Mouse (Mus musculus) MEL (cell line): Measurements from ENCODE around the gene Rbbp6. TPM values are rescaled to one million over a fixed set of nuclear protein-coding genes. Genes with fewer than 3 reads are reported as not detected.

ENCODE experiments used
- DNase-seq: peaks from one replicate; pipeline ENCODE4 v3.0.0; 2011; ENCODE audit warnings: low read depth, low spot score
- H3K27ac ChIP-seq: 2 replicates; pipeline ENCODE4 v1.5.1; 2012; ENCODE audit warnings: low read depth, mild to moderate bottlenecking, control low read depth, low read length, moderate library complexity; ENCODE audit not compliant: control insufficient read depth
- H3K27me3 ChIP-seq, 2 experiments: fragments of 150-350 bp in 1 of 2; sonication (generic) in 1 of 2; 2 replicates each; pipeline ENCODE4 v1.6.1; 2012; ENCODE audit warnings: low read length in 2 of 2, mild to moderate bottlenecking in 2 of 2, improper control_type of control experiment in 1 of 2, moderate library complexity in 1 of 2; ENCODE audit not compliant: insufficient read depth in 2 of 2, control insufficient read depth in 1 of 2
- H3K36me3 ChIP-seq, 2 experiments: 2 replicates each; pipeline ENCODE4 v1.6.1; 2012 to 2014; ENCODE audit warnings: low read length in 2 of 2, improper control_type of control experiment in 1 of 2, inconsistent platforms in 1 of 2, mild to moderate bottlenecking in 1 of 2; ENCODE audit not compliant: insufficient read depth in 2 of 2, control insufficient read depth in 1 of 2
- H3K4me1 ChIP-seq, 2 experiments: fragments of 150-350 bp in 1 of 2; sonication (generic) in 1 of 2; 2 replicates each; pipeline ENCODE4 v1.6.1; 2012; ENCODE audit warnings: low read length in 2 of 2, improper control_type of control experiment in 1 of 2, mild to moderate bottlenecking in 1 of 2; ENCODE audit not compliant: insufficient read depth in 2 of 2, control insufficient read depth in 1 of 2
- H3K4me3 ChIP-seq, 2 experiments: fragments of 150-350 bp in 1 of 2; sonication (generic) in 1 of 2; 2 replicates each; pipeline ENCODE4 v1.5.1; 2012; ENCODE audit warnings: low read depth in 2 of 2, low read length in 2 of 2, mild to moderate bottlenecking in 2 of 2, moderate library complexity in 2 of 2, control low read depth in 1 of 2, improper control_type of control experiment in 1 of 2; ENCODE audit not compliant: control insufficient read depth in 1 of 2, insufficient read depth in 1 of 2
- H3K79me2 ChIP-seq: 2 replicates; pipeline ENCODE4 v1.6.1; 2012; ENCODE audit warnings: mild to moderate bottlenecking, low read length, moderate library complexity; ENCODE audit not compliant: control insufficient read depth, poor library complexity, insufficient read depth
- H3K9ac ChIP-seq: 2 replicates; pipeline ENCODE4 v1.6.1; 2012; ENCODE audit warnings: low read depth, mild to moderate bottlenecking, control low read depth, low read length, moderate library complexity; ENCODE audit not compliant: control insufficient read depth, poor library complexity, severe bottlenecking
- H3K9me3 ChIP-seq: fragments of 150-350 bp; sonication (generic); replicated peaks from 2 replicates; pipeline ENCODE4 v1.6.1; 2012; ENCODE audit warnings: mild to moderate bottlenecking, low read length, improper control_type of control experiment, moderate library complexity; ENCODE audit not compliant: insufficient read depth
- BHLHE40 ChIP-seq: IDR thresholded peaks from 2 replicates; pipeline ENCODE4 v1.6.1; 2012; ENCODE audit warnings: low read depth, mild to moderate bottlenecking, inconsistent platforms, low read length, improper control_type of control experiment, borderline replicate concordance
- CHD1 ChIP-seq: IDR thresholded peaks from 2 replicates; pipeline ENCODE4 v1.6.1; 2012; ENCODE audit warnings: low read depth, mild to moderate bottlenecking, inconsistent platforms, low read length, improper control_type of control experiment
- CTCF ChIP-seq, 3 experiments: IDR thresholded peaks in 2 of 3; conservative IDR thresholded peaks in 1 of 3; 2 replicates each; pipeline ENCODE4 v1.5.1; 2011 to 2012; ENCODE audit warnings: low read length in 3 of 3, low read depth in 2 of 3, mild to moderate bottlenecking in 2 of 3, improper control_type of control experiment in 1 of 3, inconsistent platforms in 1 of 3, mixed read lengths in 1 of 3, moderate library complexity in 1 of 3; ENCODE audit not compliant: control insufficient read depth in 1 of 3, insufficient read depth in 1 of 3, poor library complexity in 1 of 3, severe bottlenecking in 1 of 3
- ELF1 ChIP-seq: IDR thresholded peaks from 2 replicates; pipeline ENCODE4 v1.6.1; 2014; ENCODE audit warnings: low read depth, mild to moderate bottlenecking, inconsistent platforms, low read length, improper control_type of control experiment, moderate library complexity
- EP300 ChIP-seq, 2 experiments: IDR thresholded peaks; 2 replicates each; pipeline ENCODE4 v1.6.1; 2011; ENCODE audit warnings: improper control_type of control experiment in 2 of 2, low read length in 2 of 2, low read depth in 1 of 2, mild to moderate bottlenecking in 1 of 2
- MEF2A ChIP-seq: IDR thresholded peaks from 2 replicates; pipeline ENCODE4 v1.6.1; 2014; ENCODE audit warnings: low read depth, mild to moderate bottlenecking, inconsistent platforms, low read length, improper control_type of control experiment; ENCODE audit not compliant: poor library complexity, insufficient replicate concordance, severe bottlenecking; ENCODE audit errors: extremely low read depth
- MYB ChIP-seq: IDR thresholded peaks from 2 replicates; pipeline ENCODE4 v1.6.1; 2011; ENCODE audit warnings: mild to moderate bottlenecking, low read depth, low read length, improper control_type of control experiment
- NELFE ChIP-seq: IDR thresholded peaks from 2 replicates; pipeline ENCODE4 v1.6.1; 2011; ENCODE audit warnings: low read depth, low read length, improper control_type of control experiment
- POLR2A ChIP-seq, 2 experiments: IDR thresholded peaks; 2 replicates each; pipeline ENCODE4 v1.6.1; 2011 to 2012; ENCODE audit warnings: low read length in 2 of 2, mild to moderate bottlenecking in 2 of 2, control low read depth in 1 of 2, improper control_type of control experiment in 1 of 2, low read depth in 1 of 2, moderate library complexity in 1 of 2; ENCODE audit not compliant: control insufficient read depth in 1 of 2, insufficient read depth in 1 of 2, poor library complexity in 1 of 2
- SIN3A ChIP-seq: IDR thresholded peaks from 2 replicates; pipeline ENCODE4 v1.6.1; 2012; ENCODE audit warnings: low read length, improper control_type of control experiment, inconsistent platforms
- SMC3 ChIP-seq: IDR thresholded peaks from 2 replicates; pipeline ENCODE4 v1.6.1; 2011; ENCODE audit warnings: low read depth, low read length, improper control_type of control experiment
- USF1 ChIP-seq: IDR thresholded peaks from 2 replicates; pipeline ENCODE4 v1.6.1; 2014; ENCODE audit warnings: low read depth, mild to moderate bottlenecking, inconsistent platforms, low read length, improper control_type of control experiment, moderate library complexity
- USF2 ChIP-seq, 2 experiments: IDR thresholded peaks; 2 replicates each; pipeline ENCODE4 v1.6.1; 2011 to 2012; ENCODE audit warnings: improper control_type of control experiment in 2 of 2, low read length in 2 of 2, borderline replicate concordance in 1 of 2, inconsistent platforms in 1 of 2, low read depth in 1 of 2, mild to moderate bottlenecking in 1 of 2; ENCODE audit not compliant: insufficient read depth in 1 of 2
- ZMIZ1 ChIP-seq: IDR thresholded peaks from 2 replicates; pipeline ENCODE4 v1.6.1; 2012; ENCODE audit warnings: low read depth, mild to moderate bottlenecking, inconsistent platforms, low read length, improper control_type of control experiment, moderate library complexity
- ZNF384 ChIP-seq: IDR thresholded peaks from 2 replicates; pipeline ENCODE4 v1.6.1; 2012; ENCODE audit warnings: low read depth, mild to moderate bottlenecking, inconsistent platforms, low read length, improper control_type of control experiment
- polyA plus RNA-seq, 2 experiments: library from polyadenylated mRNA; stranded (reverse) in 1 of 2; unstranded in 1 of 2; fragments of >175 nt in 1 of 2; fragments of >200 nt in 1 of 2; gene quantifications; 2 replicates each; pipeline versions ENCODE4 v1.2.1 to v1.2.4; 2012; ENCODE audit warnings: low replicate concordance in 2 of 2, low read depth in 1 of 2; ENCODE audit not compliant: insufficient read length in 2 of 2, insufficient read depth in 1 of 2, missing spikeins in 1 of 2
- total RNA-seq: library from RNA; depleted of rRNA; stranded (reverse); fragments of 300-350 nt; gene quantifications from 2 replicates; pipeline ENCODE4 v1.2.3, GENCODE M21; 2012

The Rbbp6 gene
- total and polyA plus RNA-seq, 3 experiments: 22.7 to 70.6 TPM; not detected in 1

- no peak for DNase-seq
- Histone ChIP-seq H3K79me2 (no peaks in the 10 kb centered on the region), H3K27me3 (no peaks in the 10 kb centered on the region), H3K4me1 (peaks cover 0 to 5% of the 10 kb centered on the region in 2 experiments; a peak in 3 of 4 replicates), H3K4me3 (no peak overlapping the region), H3K27ac (no peak overlapping the region), H3K9ac (no peak overlapping the region), H3K9me3 (no peaks in the 10 kb centered on the region), H3K36me3 (peaks cover 0 to 8% of the 10 kb centered on the region in 2 experiments; a peak in 2 of 4 replicates)
- TF ChIP-seq MYB (no peak), SIN3A (no peak), CHD1 (no peak), ZNF384 (peak; percentile 68; the same call in 1 of the 2 replicates), POLR2A (IDR thresholded peaks at IDR 0.05; ENCODE audit: control insufficient read depth in 1 of 2, insufficient read depth in 1 of 2, low read depth in 1 of 2, low read length in 2 of 2, poor library complexity in 1 of 2) (no peak), ELF1 (no peak), USF1 (no peak), NELFE (no peak), CTCF (IDR thresholded peaks at IDR 0.05 in 2 of 3, conservative IDR thresholded peaks at IDR 0.05 in 1 of 3; ENCODE audit: control insufficient read depth in 1 of 3, insufficient read depth in 1 of 3, low read depth in 2 of 3, low read length in 3 of 3, poor library complexity in 1 of 3, severe bottlenecking in 1 of 3) (peak in 1 of 3 experiments; percentile 15; a peak in 2 of 6 replicates), SMC3 (0 out of 2 replicates have a peak, but pooled peaks have one; percentile 8)
Measured at GRCm38 (mm10) chr7:122936626-122937025, 28.9 kb upstream of the Rbbp6 start.

- peaks cover 0 to 5% of the 10 kb centered on the region in 2 experiments; a peak in 2 of 4 replicates for H3K4me1 ChIP-seq
- H3K79me2 ChIP-seq: no peaks in the 10 kb centered on the region
- no peaks in the 10 kb centered on the region for H3K9me3 ChIP-seq
- no peak for DNase-seq
- peaks cover 0 to 5% of the 10 kb centered on the region in 2 experiments; a peak in 1 of 4 replicates for H3K36me3 ChIP-seq
- no peaks in the 10 kb centered on the region for H3K27me3 ChIP-seq
- H3K4me3 ChIP-seq: no peak overlapping the region
- no peak overlapping the region for H3K27ac ChIP-seq
- no peak for TF ChIP-seq MYB
- H3K9ac ChIP-seq: no peak overlapping the region
Measured at GRCm38 (mm10) chr7:122938197-122938596, 27.3 kb upstream of the Rbbp6 start.

- Histone ChIP-seq H3K4me1 (peaks cover 0 to 5% of the 10 kb centered on the region in 2 experiments; a peak in 2 of 4 replicates), H3K9me3 (no peaks in the 10 kb centered on the region), H3K79me2 (no peaks in the 10 kb centered on the region), H3K27ac (no peak overlapping the region), H3K27me3 (no peaks in the 10 kb centered on the region), H3K36me3 (peaks cover 0 to 5% of the 10 kb centered on the region in 2 experiments; a peak in 1 of 4 replicates), H3K9ac (no peak overlapping the region), H3K4me3 (no peak overlapping the region)
- DNase-seq: peak; percentile 43
- TF ChIP-seq BHLHE40: no peak
- TF ChIP-seq USF2 (IDR thresholded peaks at IDR 0.05; ENCODE audit: borderline replicate concordance in 1 of 2, insufficient read depth in 1 of 2, low read depth in 1 of 2, low read length in 2 of 2): no peak
- TF ChIP-seq MEF2A: no peak
- TF ChIP-seq ZMIZ1: no peak
- TF ChIP-seq ELF1: no peak
- no peak for TF ChIP-seq EP300 (IDR thresholded peaks at IDR 0.05; ENCODE audit: low read depth in 1 of 2, low read length in 2 of 2)
- no peak for TF ChIP-seq CTCF (IDR thresholded peaks at IDR 0.05 in 2 of 3, conservative IDR thresholded peaks at IDR 0.05 in 1 of 3; ENCODE audit: control insufficient read depth in 1 of 3, insufficient read depth in 1 of 3, low read depth in 2 of 3, low read length in 3 of 3, poor library complexity in 1 of 3, severe bottlenecking in 1 of 3)
Measured at GRCm38 (mm10) chr7:122939181-122939580, 26.3 kb upstream of the Rbbp6 start.
